Mouse (Mus musculus) erythroblast, embryonic 14.5 days (primary cell): ENCODE measurements around the gene Ugt1a5. TPM values are rescaled to one million over a fixed set of nuclear protein-coding genes. Genes with fewer than 3 reads are reported as not detected.

ENCODE experiments used
- H3K27me3 ChIP-seq: 2 replicates; pipeline ENCODE4 v1.6.1; 2012; ENCODE audit warnings: inconsistent platforms; ENCODE audit not compliant: control insufficient read depth
- H3K36me3 ChIP-seq: 2 replicates; pipeline ENCODE4 v1.6.1; 2012; ENCODE audit warnings: mild to moderate bottlenecking, inconsistent platforms; ENCODE audit not compliant: control insufficient read depth
- H3K4me1 ChIP-seq: 2 replicates; pipeline ENCODE4 v1.6.1; 2012; ENCODE audit warnings: inconsistent platforms; ENCODE audit not compliant: control insufficient read depth
- H3K4me3 ChIP-seq: replicated peaks from 2 replicates; pipeline ENCODE3; 2012; ENCODE audit warnings: moderate library complexity, mild to moderate bottlenecking, inconsistent platforms
- H3K9me3 ChIP-seq: 2 replicates; pipeline ENCODE4 v1.6.1; 2012; ENCODE audit warnings: low read length, inconsistent platforms, mixed read lengths; ENCODE audit not compliant: control insufficient read depth
- GATA1 ChIP-seq: IDR thresholded peaks from 2 replicates; pipeline ENCODE4 v1.6.1; 2012; ENCODE audit warnings: low read length, inconsistent platforms, mixed read lengths
- TAL1 ChIP-seq: IDR thresholded peaks from 3 replicates; pipeline ENCODE4 v1.6.1; 2012; ENCODE audit warnings: low read length, inconsistent platforms, mixed read lengths
- polyA plus RNA-seq: library from polyadenylated mRNA; stranded (reverse); fragments of >175 nt; gene quantifications from 2 replicates; pipeline ENCODE4 v1.2.3, GENCODE M21; 2012

The Ugt1a5 gene
- polyA plus RNA-seq, 1 experiment, result not detected

GRCm38 (mm10) chr1:88260114-88260513 lies 94.3 kb downstream of the Ugt1a5 start:
- Histone ChIP-seq H3K4me3 (no peak overlapping the region), H3K9me3 (peaks cover 12% of the 10 kb centered on the region), H3K27me3 (no peaks in the 10 kb centered on the region), H3K36me3 (peaks cover 60% of the 10 kb centered on the region), H3K4me1 (peaks cover 23% of the 10 kb centered on the region)
- no peak for TF ChIP-seq GATA1
- TF ChIP-seq TAL1, result no peak

- H3K4me1 ChIP-seq, result peaks cover 23% of the 10 kb centered on the region
- H3K36me3 ChIP-seq, result peaks cover 67% of the 10 kb centered on the region
- peaks cover 6% of the 10 kb centered on the region for H3K9me3 ChIP-seq
- H3K27me3 ChIP-seq, result no peaks in the 10 kb centered on the region
- no peak for TF ChIP-seq TAL1
- TF ChIP-seq GATA1, result no peak
- H3K4me3 ChIP-seq, result no peak overlapping the region
These were observed 95.0 kb downstream of the Ugt1a5 start for GRCm38 (mm10) chr1:88260604-88261377.

- no peak for TF ChIP-seq GATA1
- no peak for TF ChIP-seq TAL1
- H3K9me3 ChIP-seq, result no peaks in the 10 kb centered on the region
- peaks cover 23% of the 10 kb centered on the region for H3K4me1 ChIP-seq
- peaks cover 76% of the 10 kb centered on the region for H3K36me3 ChIP-seq
- H3K27me3 ChIP-seq, result no peaks in the 10 kb centered on the region
- no peak overlapping the region for H3K4me3 ChIP-seq
These were observed 95.9 kb downstream of the Ugt1a5 start for GRCm38 (mm10) chr1:88261706-88262105.

- Histone ChIP-seq H3K4me3 (no peak overlapping the region), H3K9me3 (no peaks in the 10 kb centered on the region), H3K27me3 (no peaks in the 10 kb centered on the region), H3K36me3 (peaks cover 81% of the 10 kb centered on the region), H3K4me1 (peaks cover 23% of the 10 kb centered on the region)
- TF ChIP-seq GATA1 (no peak), TAL1 (no peak)
These were observed 96.4 kb downstream of the Ugt1a5 start for GRCm38 (mm10) chr1:88262255-88262654.

- peaks cover 23% of the 10 kb centered on the region for H3K4me1 ChIP-seq
- no peak for TF ChIP-seq GATA1
- no peak for TF ChIP-seq TAL1
- H3K36me3 ChIP-seq, result peaks cover 88% of the 10 kb centered on the region
- no peaks in the 10 kb centered on the region for H3K9me3 ChIP-seq
- no peak overlapping the region for H3K4me3 ChIP-seq
- no peaks in the 10 kb centered on the region for H3K27me3 ChIP-seq
These were observed 97.1 kb downstream of the Ugt1a5 start for GRCm38 (mm10) chr1:88262961-88263360.

GRCm38 (mm10) chr1:88263778-88264177 lies 98.0 kb downstream of the Ugt1a5 start:
- TF ChIP-seq TAL1 (no peak), GATA1 (no peak)
- Histone ChIP-seq H3K27me3 (no peaks in the 10 kb centered on the region), H3K4me3 (no peak overlapping the region), H3K9me3 (no peaks in the 10 kb centered on the region), H3K4me1 (peaks cover 23% of the 10 kb centered on the region), H3K36me3 (peaks cover 97% of the 10 kb centered on the region)

GRCm38 (mm10) chr1:88264237-88264868 lies 98.5 kb downstream of the Ugt1a5 start:
- H3K27me3 ChIP-seq, result no peaks in the 10 kb centered on the region
- H3K9me3 ChIP-seq, result no peaks in the 10 kb centered on the region
- H3K36me3 ChIP-seq, result peaks cover 100% of the 10 kb centered on the region
- TF ChIP-seq TAL1 (no peak), GATA1 (no peak)
- peaks cover 20% of the 10 kb centered on the region for H3K4me1 ChIP-seq
- H3K4me3 ChIP-seq, result no peak overlapping the region

- no peak overlapping the region for H3K4me3 ChIP-seq
- H3K9me3 ChIP-seq, result no peaks in the 10 kb centered on the region
- H3K4me1 ChIP-seq, result peaks cover 16% of the 10 kb centered on the region
- H3K36me3 ChIP-seq, result peaks cover 100% of the 10 kb centered on the region
- no peaks in the 10 kb centered on the region for H3K27me3 ChIP-seq
- TF ChIP-seq GATA1 (no peak), TAL1 (no peak)
These were observed 99.0 kb downstream of the Ugt1a5 start for GRCm38 (mm10) chr1:88264869-88265240.

- Histone ChIP-seq H3K4me3 (no peak overlapping the region), H3K4me1 (peaks cover 10% of the 10 kb centered on the region), H3K27me3 (no peaks in the 10 kb centered on the region), H3K9me3 (peaks cover under 1% of the 10 kb centered on the region), H3K36me3 (peaks cover 98% of the 10 kb centered on the region)
- no peak for TF ChIP-seq GATA1
- no peak for TF ChIP-seq TAL1
These were observed 100.3 kb downstream of the Ugt1a5 start for GRCm38 (mm10) chr1:88266123-88266522.
